Mouse (Mus musculus) spleen, adult 2 months (tissue): ENCODE measurements at regions not wholly inside any gene's neighbourhood (a gene's known extent, or its start where the extent isn't known, plus 50 kb on each side); places are given as distances from the start of the nearest gene placed in this dataset.

Experiments used
- CTCF ChIP-seq: fragments of 200-500 bp; IDR thresholded peaks from 2 replicates; pipeline ENCODE4 v1.5.1; 2011; ENCODE audit warnings: mild to moderate bottlenecking, inconsistent platforms; ENCODE audit not compliant: insufficient read depth, insufficient read length, insufficient replicate concordance; ENCODE audit errors: extremely low read depth
- POLR2A ChIP-seq: fragments of 200-500 bp; IDR thresholded peaks from 2 replicates; pipeline ENCODE4 v1.6.1; 2011; ENCODE audit warnings: low read depth, low read length, inconsistent platforms

DNA sequence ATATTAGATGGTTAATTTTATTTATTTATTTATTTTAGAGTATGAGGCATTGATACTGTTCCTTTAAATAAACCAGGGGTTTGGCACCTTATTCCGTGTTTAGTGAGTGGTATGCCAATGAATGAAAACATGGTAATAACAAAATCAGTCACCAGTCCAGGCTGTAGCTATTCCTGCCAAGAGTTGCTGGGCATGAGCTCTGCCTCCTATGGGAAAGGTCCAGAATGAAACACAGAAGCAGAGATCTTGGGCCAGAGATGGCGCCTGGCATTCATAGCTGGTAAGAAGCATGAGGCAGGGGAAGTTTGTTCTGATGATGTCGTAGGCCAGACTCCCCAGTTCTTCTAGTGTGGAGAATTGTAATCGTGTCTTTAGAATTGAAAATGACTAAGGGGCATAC is 190.9 kb upstream of the N4bp1 start:
- TF ChIP-seq CTCF (no peak), POLR2A (no peak)
